Mouse (Mus musculus) left cerebral cortex, adult 18-20 months (tissue): ENCODE measurements around the gene Snd1. TPM values are rescaled to one million over a fixed set of nuclear protein-coding genes. Genes with fewer than 3 reads are reported as not detected.
"Not testable (repeated sequence)": the region's sequence is repeated elsewhere in the genome, so short reads cannot be mapped to it uniquely, and the experiment has no call there.

Experiments used
- DNase-seq, 2 experiments: peaks; one replicate each; pipeline ENCODE4 v3.0.0; 2021 to 2022; ENCODE audit warnings: low spot score in 2 of 2, mixed read lengths in 1 of 2
- total RNA-seq, 2 experiments: library from RNA; stranded (reverse); gene quantifications; 2 replicates each; pipeline ENCODE4 v1.2.3; 2021

Gene Snd1
- total RNA-seq, 2 experiments from 2014 or later = 80.5 to 83.0 TPM

DNA sequence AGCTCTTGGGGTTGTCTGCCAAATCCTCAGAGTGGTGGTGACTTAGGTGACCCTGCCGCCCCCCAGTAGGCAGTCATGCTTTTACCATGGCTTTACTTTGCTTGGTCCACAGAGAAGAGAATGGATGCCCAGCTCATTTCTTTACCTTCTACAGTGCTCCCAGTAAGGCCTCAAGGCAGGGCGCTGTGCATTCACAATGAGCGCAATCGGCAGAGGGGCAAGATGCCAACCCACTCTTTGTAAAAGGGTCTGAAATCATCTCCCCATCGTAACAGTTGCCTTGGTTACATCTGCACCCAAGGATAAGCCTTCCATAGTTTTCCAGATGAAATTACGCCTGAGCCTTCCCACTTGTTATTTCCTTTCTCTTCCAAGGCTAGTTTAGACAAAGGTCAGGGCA is 415.5 kb downstream of the Snd1 start:
- DNase-seq = no peak

GRCm38 (mm10) chr6:28891480-28891879 is 416.5 kb downstream of the Snd1 start:
- DNase-seq = no peak

DNA sequence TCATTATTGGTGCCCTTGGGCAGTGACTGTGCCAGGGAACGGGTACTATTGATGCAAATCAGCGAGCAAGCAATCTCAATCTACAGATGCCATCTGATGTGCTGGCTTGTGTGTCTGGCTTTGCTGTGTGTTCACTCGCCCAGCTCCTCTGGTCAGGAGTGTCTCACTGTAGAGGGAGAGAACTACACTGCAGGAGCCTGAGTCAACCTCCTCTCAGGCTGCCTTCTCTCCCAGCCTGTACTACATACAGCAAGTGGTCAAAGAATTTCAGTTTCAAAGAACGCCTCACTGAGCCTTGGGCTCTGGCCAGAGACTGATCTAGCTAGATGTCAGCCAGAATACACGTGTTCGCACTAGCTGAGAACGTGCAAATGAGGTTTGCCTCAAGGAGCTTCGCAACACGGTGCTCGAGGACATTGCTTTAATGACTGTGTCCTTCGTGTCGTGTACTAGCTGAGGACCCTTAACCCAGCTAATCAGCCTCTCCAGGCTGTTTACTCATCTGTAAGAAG is 420.1 kb downstream of the Snd1 start:
- no peak for DNase-seq

DNA sequence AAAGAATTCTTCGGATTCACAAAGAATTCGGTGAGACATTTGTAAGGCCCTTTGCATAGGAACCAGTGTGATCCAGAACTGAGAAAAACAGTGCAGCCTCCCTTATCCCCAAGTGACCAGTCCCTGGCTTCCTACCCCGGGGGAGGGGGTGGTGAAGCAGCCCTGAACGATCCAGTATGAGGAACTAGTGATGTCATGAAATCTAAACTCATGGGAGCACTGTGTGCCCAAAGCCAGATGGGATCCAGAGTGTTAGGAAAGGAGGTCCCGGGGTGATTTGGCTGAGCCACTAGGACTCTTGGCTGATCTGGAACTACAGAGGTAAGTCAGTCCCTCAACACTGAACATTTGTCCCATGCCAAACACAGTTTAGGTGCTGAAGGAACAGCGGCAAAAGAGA is 420.8 kb downstream of the Snd1 start:
- DNase-seq = no peak

- no peak for DNase-seq
Observed at GRCm38 (mm10) chr6:28896762-28897320, 421.9 kb downstream of the Snd1 start.

DNA sequence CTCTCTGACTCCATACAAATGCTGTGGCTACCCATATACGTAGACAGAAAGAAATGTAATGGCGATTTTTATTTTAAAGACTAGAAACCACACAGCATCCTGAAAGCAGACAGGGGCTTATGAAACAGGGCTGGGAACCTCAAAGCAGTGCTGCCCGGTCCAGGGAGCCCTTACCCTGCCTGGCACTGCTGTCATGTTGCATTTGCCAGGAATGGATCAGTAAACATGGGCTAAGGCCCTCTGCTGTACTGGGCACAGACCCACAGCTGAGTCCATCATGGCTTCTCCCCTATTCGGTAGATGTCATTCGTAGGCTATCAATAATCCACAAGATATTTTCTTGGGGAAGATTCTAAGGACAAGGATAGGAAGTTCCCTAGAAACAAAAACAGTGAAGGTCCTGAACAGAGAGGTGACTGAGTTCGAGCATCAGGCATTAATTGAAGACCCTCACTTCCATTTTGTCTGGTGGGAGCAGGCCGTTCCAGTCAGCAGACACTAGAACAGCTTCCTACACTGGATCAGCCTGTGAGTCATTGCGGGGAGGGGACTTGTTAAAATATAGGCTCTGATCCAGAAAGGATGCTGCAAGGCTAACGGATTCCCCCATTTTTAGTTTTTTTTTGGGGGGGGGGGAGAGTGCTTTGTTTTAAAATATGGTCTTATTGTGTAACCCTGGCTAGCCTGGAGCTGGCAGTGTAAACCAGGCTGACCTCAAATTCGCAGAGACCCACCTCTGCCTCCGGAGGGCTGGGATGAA is 422.6 kb downstream of the Snd1 start:
- DNase-seq = no peak

DNA sequence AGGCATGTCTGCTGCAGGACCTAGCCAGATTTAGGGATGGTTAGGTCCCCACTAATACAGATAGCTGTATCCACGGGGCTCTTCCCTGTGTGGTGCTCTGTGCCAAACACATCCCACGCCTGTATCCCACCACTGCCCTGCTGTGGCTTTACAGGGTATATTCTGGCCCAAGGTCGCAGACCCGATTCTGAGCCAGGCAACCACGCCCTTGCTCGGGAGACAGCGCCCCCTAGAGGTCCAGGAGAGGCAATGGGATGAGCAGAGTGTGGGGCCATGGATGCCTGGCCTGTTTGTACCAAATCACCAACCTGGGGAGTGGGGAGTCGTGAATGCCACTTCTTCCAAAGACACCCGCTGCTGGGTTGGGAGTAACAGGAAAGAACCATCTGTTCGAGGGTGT is 423.9 kb downstream of the Snd1 start:
- peak; percentile 52 to 54 for DNase-seq

DNA sequence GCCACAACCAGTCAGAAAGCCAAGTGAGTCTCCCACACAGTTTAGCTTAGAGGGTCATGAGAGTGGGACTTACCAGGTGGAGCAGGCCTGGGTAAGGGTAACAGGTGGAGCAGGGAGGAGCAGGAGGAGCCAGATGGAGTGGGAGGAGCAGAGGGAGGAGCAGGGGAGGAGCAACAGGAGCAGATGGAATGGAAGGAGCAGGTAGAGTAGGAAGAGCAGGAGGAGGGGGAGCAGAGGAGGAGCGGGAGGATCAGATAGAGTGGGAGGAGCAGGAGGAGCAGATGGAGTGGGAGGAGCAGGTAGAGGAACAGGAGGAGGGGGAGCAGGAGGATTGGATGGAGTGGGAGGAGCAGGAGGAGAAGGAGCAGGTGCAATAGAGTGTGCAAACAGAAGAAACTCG is 427.6 kb downstream of the Snd1 start:
- no peak for DNase-seq

GRCm38 (mm10) chr6:28904417-28904816 is 429.5 kb downstream of the Snd1 start:
- no peak for DNase-seq

DNA sequence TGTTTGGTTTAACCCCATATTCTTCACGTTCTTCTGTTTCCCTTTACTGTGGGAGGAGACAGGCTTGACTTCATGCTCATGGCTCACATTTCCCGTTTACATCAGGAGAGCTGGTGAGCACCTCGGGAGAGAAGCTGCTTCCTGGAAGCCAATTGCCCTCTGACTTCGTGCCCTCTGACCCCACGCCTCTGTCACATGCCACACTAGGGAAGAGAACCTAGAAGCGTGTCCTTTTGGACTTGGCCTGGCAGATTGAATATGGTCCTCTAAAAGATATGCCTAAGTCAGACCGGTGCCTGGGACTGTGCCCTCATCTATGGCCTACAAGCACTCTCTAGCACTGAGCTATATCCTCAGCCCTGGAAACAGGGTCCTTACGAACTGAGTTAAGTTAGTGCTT is 430.4 kb downstream of the Snd1 start:
- no peak for DNase-seq

- DNase-seq = no peak
Observed at GRCm38 (mm10) chr6:28909866-28910265, 434.9 kb downstream of the Snd1 start.

DNA sequence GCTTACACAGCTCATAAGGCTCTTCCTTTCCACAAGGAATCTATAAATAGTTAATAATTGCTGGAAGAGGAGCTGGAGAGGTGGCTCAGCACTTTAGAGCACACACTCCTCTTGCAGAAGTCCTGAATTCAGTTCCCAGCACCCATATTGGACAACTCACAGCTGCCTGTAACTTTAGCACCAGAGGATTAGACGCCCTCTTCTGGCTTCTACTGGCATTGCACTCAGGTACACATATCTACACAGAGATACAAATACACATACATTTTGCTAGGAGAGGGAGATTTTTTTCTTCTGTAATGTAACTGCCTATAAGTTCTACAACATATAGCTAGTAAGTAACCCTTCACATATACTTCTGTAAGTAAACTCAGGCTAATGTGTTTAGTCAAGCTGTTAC is 440.0 kb downstream of the Snd1 start:
- DNase-seq = no peak

DNA sequence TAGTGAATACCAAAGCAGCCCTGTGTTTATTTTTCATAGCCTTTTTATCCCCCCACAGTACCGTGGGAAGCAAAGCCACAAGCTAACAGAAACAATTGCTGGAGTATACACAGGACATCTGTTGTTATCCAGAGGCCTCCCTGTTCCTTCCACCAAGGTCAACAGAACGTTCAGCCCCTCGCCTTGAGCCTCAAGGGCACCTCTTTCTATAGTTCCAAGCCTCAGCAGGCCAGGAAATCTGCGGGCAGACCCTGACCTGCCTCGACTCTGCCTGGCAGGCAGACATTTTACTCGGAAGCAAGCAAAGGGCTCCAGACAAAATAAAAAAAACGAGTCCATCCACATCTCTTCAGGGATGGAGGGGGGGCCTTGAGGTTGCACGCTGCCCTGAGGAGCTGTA is 441.7 kb downstream of the Snd1 start:
- no peak for DNase-seq

- no peak for DNase-seq
Observed at GRCm38 (mm10) chr6:28919346-28919745, 444.4 kb downstream of the Snd1 start.

GRCm38 (mm10) chr6:28922371-28922770 is 447.4 kb downstream of the Snd1 start:
- no peak for DNase-seq

- no peak for DNase-seq
Observed at GRCm38 (mm10) chr6:28923091-28923824, 448.3 kb downstream of the Snd1 start.

- DNase-seq = no peak
Observed at GRCm38 (mm10) chr6:28923837-28924236, 448.9 kb downstream of the Snd1 start.

- DNase-seq = not testable (repeated sequence)
Observed at GRCm38 (mm10) chr6:28927987-28928386, 453.0 kb downstream of the Snd1 start.

GRCm38 (mm10) chr6:28929169-28929803 is 454.3 kb downstream of the Snd1 start:
- DNase-seq = not testable (repeated sequence)

- DNase-seq = no peak
Observed at GRCm38 (mm10) chr6:28931234-28931633, 456.3 kb downstream of the Snd1 start.

DNA sequence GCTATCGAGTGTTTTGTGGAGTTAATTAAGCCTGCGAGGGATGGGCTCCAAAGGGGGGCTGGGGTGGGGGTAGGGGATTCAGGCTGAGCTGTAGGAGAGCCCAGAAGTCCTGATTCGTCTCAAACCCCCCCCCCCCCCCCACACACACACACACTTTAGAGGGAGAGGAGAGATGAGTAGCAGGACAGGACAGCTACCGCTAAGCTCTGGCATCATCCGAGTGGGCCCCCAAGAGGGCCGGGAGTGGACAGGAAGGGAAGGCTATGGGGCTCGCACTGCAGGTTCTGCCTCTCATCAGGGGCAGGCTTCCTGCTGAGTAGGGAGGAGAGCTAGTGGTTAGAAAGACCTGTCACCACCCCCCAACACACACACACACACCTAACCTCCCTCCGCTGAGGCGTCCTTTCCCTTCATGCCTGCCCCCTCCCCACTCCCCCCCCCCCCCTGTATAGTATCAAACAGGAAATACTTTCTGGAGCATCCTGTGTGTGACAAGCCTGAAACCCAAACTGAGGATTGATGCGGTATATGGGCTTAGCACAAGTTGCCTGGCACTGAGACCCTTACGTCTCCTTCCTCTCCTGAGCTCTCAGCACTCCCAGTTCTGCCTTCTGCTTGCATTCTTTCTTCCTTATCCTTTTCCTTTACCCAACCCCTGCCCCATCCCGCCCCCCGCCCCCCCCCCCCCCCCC is 456.8 kb downstream of the Snd1 start:
- DNase-seq = no peak
